Mouse (Mus musculus) embryonic facial prominence, embryonic 11.5 days (tissue): ENCODE results near the gene Spint2. TPM values are rescaled to one million over a fixed set of nuclear protein-coding genes. Genes with fewer than 3 reads are reported as not detected.

Experiments used
- ATAC-seq: fragments of 200-750 bp; cut with Nextera tagmentation; replicated peaks from 2 replicates; pipeline ENCODE4 v1.8.0; 2017; ENCODE audit warnings: low read depth; ENCODE audit not compliant: insufficient number of reproducible peaks, low FRiP score, low TSS enrichment
- DNase-seq: peaks from one replicate; pipeline ENCODE4 v3.0.0-alpha.2; 2015; ENCODE audit warnings: low spot score
- H3K27ac ChIP-seq: fragments of 300-500 bp; sonication (generic); replicated peaks from 2 replicates; pipeline ENCODE4 v1.5.1; 2014; ENCODE audit warnings: mild to moderate bottlenecking, low read depth, low read length, control low read depth
- H3K27me3 ChIP-seq: fragments of 300-500 bp; sonication (generic); 2 replicates; pipeline ENCODE4 v1.6.1; 2014; ENCODE audit warnings: mild to moderate bottlenecking, low read length, moderate library complexity, mixed read lengths; ENCODE audit not compliant: control insufficient read depth, insufficient read depth
- H3K36me3 ChIP-seq: fragments of 300-500 bp; sonication (generic); replicated peaks from 2 replicates; pipeline ENCODE4 v1.6.1; 2014; ENCODE audit warnings: low read depth, mild to moderate bottlenecking, low read length, moderate library complexity, mixed read lengths; ENCODE audit not compliant: control insufficient read depth, insufficient read depth
- H3K4me1 ChIP-seq: fragments of 300-500 bp; sonication (generic); 2 replicates; pipeline ENCODE4 v1.6.1; 2014; ENCODE audit warnings: low read length, mixed read lengths; ENCODE audit not compliant: control insufficient read depth, insufficient read depth
- H3K4me2 ChIP-seq: fragments of 300-500 bp; sonication (generic); 2 replicates; pipeline ENCODE4 v1.6.1; 2014; ENCODE audit warnings: low read depth, mild to moderate bottlenecking, control low read depth, low read length, moderate library complexity
- H3K4me3 ChIP-seq: fragments of 300-500 bp; sonication (generic); 2 replicates; pipeline ENCODE4 v1.5.1; 2014; ENCODE audit warnings: low read depth, low read length, control low read depth
- H3K9ac ChIP-seq: fragments of 300-500 bp; sonication (generic); replicated peaks from 2 replicates; pipeline ENCODE4 v1.6.1; 2014; ENCODE audit warnings: mild to moderate bottlenecking, control low read depth, low read length
- H3K9me3 ChIP-seq: fragments of 300-500 bp; sonication (generic); replicated peaks from 2 replicates; pipeline ENCODE4 v1.6.1; 2016; ENCODE audit warnings: mild to moderate bottlenecking, low read length, inconsistent platforms, mixed read lengths; ENCODE audit not compliant: control insufficient read depth
- WGBS: fragments of 180-500 bp; shearing (Covaris S2); extraction: QIAGEN DNeasy Blood & Tissue Kit; methylation state at CpG from one replicate; pipeline ENCODE4 v1.1.7; 2014; 5-methylcytosine and 5-hydroxymethylcytosine counted together
- polyA plus RNA-seq: library from polyadenylated mRNA; unstranded; fragments of >200 nt; fragmentation: Nextera tagmentation; extraction: Ambion mirVana; gene quantifications from 2 replicates; pipeline ENCODE4 v1.2.1, GENCODE M21; 2014

The Spint2 gene
- polyA plus RNA-seq, 1 experiment from 2014 or later = 71.4 TPM

DNA sequence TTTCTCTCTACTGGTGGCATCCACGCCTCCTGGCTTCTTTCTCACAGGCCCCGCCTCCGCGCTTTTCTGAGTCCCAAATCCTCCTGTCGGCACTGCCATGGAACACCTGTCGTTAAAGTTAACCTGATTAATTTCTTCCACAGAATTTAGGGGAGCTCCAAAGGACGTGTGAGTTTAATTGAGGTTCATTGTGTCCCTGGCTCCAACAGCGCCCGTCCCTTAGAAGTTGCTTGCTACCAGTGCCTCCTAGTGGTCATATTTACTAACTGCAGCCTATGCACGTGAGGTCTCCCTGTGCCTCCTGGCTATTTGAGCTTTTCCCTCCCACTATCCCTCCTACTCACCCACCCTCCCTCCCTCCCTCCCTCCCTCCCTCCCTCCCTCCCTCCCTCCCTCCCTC is 15.3 kb upstream of the Spint2 start:
- no peaks in the 10 kb centered on the region for H3K27me3 ChIP-seq
- peaks cover 4% of the 10 kb centered on the region for H3K4me1 ChIP-seq
- no peaks in the 10 kb centered on the region for H3K36me3 ChIP-seq
- H3K9me3 ChIP-seq = no peaks in the 10 kb centered on the region
- DNase-seq = peak; percentile 86
- no peak for ATAC-seq
- 13% methylated on average over 10 of the region's 10 CpGs for WGBS
- no peak overlapping the region for H3K27ac ChIP-seq
- no peak overlapping the region for H3K4me3 ChIP-seq
- H3K9ac ChIP-seq = no peak overlapping the region
- H3K4me2 ChIP-seq = no peak overlapping the region

GRCm38 (mm10) chr7:29295861-29296647 is 14.3 kb upstream of the Spint2 start:
- ATAC-seq = no peak
- no peak overlapping the region for H3K9ac ChIP-seq
- H3K4me2 ChIP-seq = no peak overlapping the region
- H3K4me1 ChIP-seq = peaks cover 4% of the 10 kb centered on the region
- no peaks in the 10 kb centered on the region for H3K27me3 ChIP-seq
- no peaks in the 10 kb centered on the region for H3K36me3 ChIP-seq
- no peak for DNase-seq
- H3K27ac ChIP-seq = no peak overlapping the region
- no peak overlapping the region for H3K4me3 ChIP-seq
- 84% methylated on average over 24 of the region's 24 CpGs for WGBS
- H3K9me3 ChIP-seq = no peaks in the 10 kb centered on the region

DNA sequence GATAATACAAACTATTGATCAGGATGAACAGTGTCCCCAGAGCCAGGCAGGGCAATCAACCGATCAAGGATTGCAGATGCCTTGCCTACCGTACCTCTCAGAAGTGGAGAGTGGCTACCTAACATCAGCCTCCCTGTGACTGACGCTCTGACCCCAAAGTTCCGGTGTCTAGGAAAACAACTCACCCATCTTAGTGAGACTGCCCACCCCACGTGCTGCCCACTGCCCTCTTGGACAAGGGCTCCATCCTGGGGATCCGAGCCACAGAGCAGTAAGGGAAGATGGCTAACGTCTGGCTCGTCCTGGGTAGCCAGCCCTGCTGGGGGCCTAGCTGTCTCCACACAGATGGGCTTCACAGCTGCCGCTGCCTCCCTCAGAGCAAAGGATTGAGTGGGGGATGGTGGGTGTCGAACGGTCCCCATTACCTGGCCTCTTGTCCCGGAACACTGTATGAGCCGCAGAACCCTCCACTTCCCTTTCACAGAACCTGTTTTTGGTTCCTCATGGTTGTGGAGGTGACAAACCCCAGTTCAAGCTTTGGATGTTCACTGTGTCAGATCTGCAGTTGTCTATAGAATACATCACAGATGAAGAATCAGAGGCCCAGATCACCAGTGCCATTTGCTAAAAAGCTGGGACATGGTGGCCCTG is 12.5 kb upstream of the Spint2 start:
- Histone ChIP-seq H3K4me1 (peaks cover 9% of the 10 kb centered on the region), H3K9me3 (no peaks in the 10 kb centered on the region), H3K4me2 (no peak overlapping the region), H3K36me3 (no peaks in the 10 kb centered on the region), H3K4me3 (no peak overlapping the region), H3K27me3 (no peaks in the 10 kb centered on the region), H3K9ac (no peak overlapping the region), H3K27ac (no peak overlapping the region)
- DNase-seq (no peak), ATAC-seq (no peak)
- 65% methylated on average over 13 of the region's 13 CpGs for WGBS

- no peak overlapping the region for H3K4me2 ChIP-seq
- H3K4me1 ChIP-seq = peaks cover 13% of the 10 kb centered on the region
Observed at GRCm38 (mm10) chr7:29293131-29294065, 11.7 kb upstream of the Spint2 start.

GRCm38 (mm10) chr7:29292458-29293098 is 10.9 kb upstream of the Spint2 start:
- Histone ChIP-seq H3K4me1 (peaks cover 13% of the 10 kb centered on the region), H3K27ac (peak overlapping the region; percentile 22; the same call in 1 of the 2 replicates), H3K36me3 (no peaks in the 10 kb centered on the region), H3K4me2 (no peak overlapping the region), H3K9me3 (no peaks in the 10 kb centered on the region), H3K9ac (peak overlapping the region; percentile 28; the same call in 1 of the 2 replicates), H3K27me3 (no peaks in the 10 kb centered on the region), H3K4me3 (no peak overlapping the region)
- ATAC-seq = no peak; the same call in 1 of the 2 replicates
- WGBS = 29% methylated on average over 8 of the region's 8 CpGs
- DNase-seq = no peak

More at GRCm38 (mm10) chr7:29293131-29294065, 11.7 kb upstream of the Spint2 start:
- ATAC-seq (no peak), DNase-seq (no peak)
- Histone ChIP-seq H3K9me3 (no peaks in the 10 kb centered on the region), H3K36me3 (no peaks in the 10 kb centered on the region), H3K4me3 (no peak overlapping the region), H3K27ac (peak overlapping the region; percentile 49; the same call in 1 of the 2 replicates), H3K27me3 (no peaks in the 10 kb centered on the region), H3K9ac (0 out of 2 replicates have a peak overlapping the region, but pooled peaks have one; percentile 32)
- 24% methylated on average over 19 of the region's 19 CpGs for WGBS

DNA sequence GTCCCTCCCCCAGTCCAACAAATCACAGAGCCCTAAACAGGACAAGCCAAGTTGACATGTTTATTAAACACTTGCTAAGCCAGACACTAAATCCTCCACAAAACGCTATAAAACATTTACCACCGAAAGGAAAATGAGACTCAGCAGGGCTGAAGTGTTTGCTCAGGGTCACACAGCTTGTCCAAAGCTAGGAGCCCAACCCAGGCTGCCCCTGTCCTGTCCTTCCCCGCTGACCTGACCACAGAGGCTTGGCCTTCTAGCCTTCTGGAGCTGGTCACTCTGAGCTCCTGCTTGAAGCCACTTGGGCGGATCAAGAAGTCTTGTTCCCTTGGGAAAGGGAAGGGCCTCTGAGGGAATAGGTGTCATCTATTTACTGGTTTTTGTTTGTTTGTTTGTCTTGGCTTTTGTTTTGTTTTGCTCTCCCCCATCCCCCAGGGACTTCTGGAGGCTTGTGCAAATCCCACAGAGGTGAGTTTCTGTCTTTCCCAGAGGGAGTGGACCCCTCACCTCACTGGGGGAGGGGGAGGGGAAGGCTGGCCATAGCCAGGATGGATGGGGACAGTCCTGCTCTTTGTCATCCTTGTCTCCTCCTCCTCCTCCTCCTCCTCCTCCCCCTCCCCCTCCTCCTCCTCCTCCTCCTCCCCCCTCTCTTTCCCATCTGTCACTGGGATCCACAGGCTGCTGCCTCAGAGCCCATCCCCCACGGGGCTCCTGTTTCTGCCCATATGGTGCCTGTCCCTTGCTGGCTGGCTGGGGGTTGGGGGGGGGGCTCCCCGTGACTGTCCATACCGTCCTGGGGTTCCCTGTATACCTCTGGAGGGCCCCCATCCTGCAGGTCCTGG is 10.1 kb upstream of the Spint2 start:
- Histone ChIP-seq H3K4me1 (peaks cover 13% of the 10 kb centered on the region), H3K4me2 (no peak overlapping the region; the same call in 1 of the 2 replicates), H3K9me3 (no peaks in the 10 kb centered on the region), H3K27ac (peak overlapping the region; percentile 22; the same call in 1 of the 2 replicates), H3K36me3 (no peaks in the 10 kb centered on the region), H3K4me3 (no peak overlapping the region), H3K9ac (peak overlapping the region; percentile 44; the same call in 1 of the 2 replicates), H3K27me3 (no peaks in the 10 kb centered on the region)
- 30% methylated on average over 7 of the region's 7 CpGs for WGBS
- no peak for DNase-seq
- ATAC-seq = 0 out of 2 replicates have a peak, but pooled peaks have one; percentile 20
